Mouse (Mus musculus) cortical plate, adult 2 months (tissue): ENCODE data around the gene Traf3ip1.

Experiments
- CTCF ChIP-seq: fragments of 200-500 bp; IDR thresholded peaks from 2 replicates; pipeline ENCODE4 v1.5.1; 2011; ENCODE audit warnings: mild to moderate bottlenecking, control low read depth, low read length; ENCODE audit not compliant: insufficient read depth; ENCODE audit errors: extremely low read depth
- POLR2A ChIP-seq: fragments of 200-500 bp; IDR thresholded peaks from 2 replicates; pipeline ENCODE4 v1.6.1; 2011; ENCODE audit warnings: mild to moderate bottlenecking, low read length, control low read depth; ENCODE audit not compliant: insufficient read depth; ENCODE audit errors: extremely low read depth

- TF ChIP-seq CTCF, result no peak
- TF ChIP-seq POLR2A, result no peak
Measured at GRCm38 (mm10) chr1:91455661-91456161, 38.7 kb upstream of the Traf3ip1 start.
